Mouse (Mus musculus) central nervous system, embryonic 11.5 days (tissue): ENCODE measurements around the gene Olfr1418. TPM values are rescaled to one million over a fixed set of nuclear protein-coding genes. Genes with fewer than 3 reads are reported as not detected.

ENCODE experiments used
- polyA plus RNA-seq: library from polyadenylated mRNA; depleted of rRNA; stranded (reverse); fragments of >200 nt; gene quantifications from 2 replicates; pipeline ENCODE4 v1.2.3, GENCODE M21; 2012; rRNA removed

Gene Olfr1418
- polyA plus RNA-seq = not detected in 2 replicates

GRCm38 (mm10) chr19:11860966-11861365 lies at the start of gene Olfr1418:
TSS of gene Olfr1418 (minus strand) at chr19:11861066.

DNA sequence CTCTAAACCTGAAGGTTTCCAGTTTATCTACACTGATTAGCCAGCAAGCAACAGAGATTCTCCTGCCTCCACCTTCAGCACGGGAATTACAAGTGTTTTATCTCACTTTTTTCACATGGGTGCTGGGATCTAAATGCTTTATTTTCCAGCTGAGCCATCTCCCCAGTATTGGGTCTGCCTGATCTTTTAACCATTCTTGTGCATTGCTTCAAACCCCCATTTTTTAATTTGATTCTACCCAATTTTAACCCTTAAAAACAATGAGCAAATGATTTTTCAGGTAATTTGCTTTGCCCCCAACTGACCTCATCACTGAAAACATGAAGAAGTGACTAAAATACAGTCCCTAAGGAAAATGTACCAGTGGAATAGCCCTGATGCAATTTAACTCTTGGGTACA lies 25.4 kb upstream of the Olfr1418 start, which contains the start of gene Olfr1420:
Olfr1420 (plus strand) TSS at position 301 of the 400 bp plus-strand sequence.

DNA sequence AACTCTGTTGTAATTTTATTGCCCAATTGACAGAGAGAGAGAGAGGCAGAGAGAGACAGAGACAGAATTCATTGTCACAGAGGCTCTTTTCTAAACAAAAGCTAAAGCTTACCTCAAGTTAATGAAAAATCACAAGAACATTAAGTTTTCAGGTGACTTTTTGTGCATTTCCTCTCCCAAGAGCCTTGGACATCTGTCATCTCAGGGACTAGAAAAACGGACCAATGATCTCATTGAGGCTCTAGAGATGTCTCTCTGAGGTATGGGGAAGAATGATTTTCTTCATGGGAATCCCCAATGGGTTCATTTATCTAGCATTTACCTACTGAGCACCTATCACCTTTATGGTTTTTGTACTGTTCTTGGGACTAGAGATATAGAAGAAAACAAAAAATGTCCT lies 14.1 kb upstream of the Olfr1418 start, which contains the start of gene Olfr1419:
Olfr1419 (minus strand) TSS at position 101 of the 400 bp plus-strand sequence.

GRCm38 (mm10) chr19:11839119-11839518 lies 21.7 kb downstream of the Olfr1418 start, which contains the start of gene Olfr1417:
TSS of gene Olfr1417 (minus strand) at chr19:11839219.

DNA sequence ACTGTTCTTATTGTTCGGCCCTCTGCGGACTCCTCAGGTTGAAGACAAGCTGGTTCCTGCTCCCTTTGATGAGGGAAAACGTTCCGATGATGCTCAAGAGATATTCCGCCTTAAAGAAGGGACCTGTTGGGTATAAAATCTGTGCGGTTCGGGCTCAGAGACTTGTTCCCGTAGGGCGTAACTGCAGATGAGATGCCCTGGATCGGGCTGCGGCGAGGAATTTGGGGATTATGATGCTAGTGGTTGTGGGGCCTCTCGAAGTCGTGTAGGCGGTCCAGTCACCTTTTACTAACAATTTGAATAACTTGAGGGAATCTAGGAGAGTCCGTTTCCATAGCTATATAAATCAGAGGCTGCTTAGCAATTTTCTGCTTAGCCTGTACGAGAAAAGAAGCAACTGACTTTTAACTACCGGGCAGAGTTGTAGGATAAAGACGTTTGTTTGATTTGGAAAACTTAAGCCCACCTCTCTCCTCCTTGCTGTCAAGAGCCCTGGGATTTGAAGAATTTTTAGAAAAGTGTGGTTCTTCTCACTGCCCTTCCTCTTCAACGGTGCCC lies 41.6 kb downstream of the Olfr1418 start, which contains the start of gene Stx3:
Stx3 (minus strand) TSS at position 261 of the 558 bp plus-strand sequence.

Other genes with a start within 250 kb of the Olfr1418 start
- gene Ms4a2, start 237.3 kb downstream of the Olfr1418 start, polyA plus RNA-seq = 0.19 TPM in 1 of 2 replicates, not detected in the other
- 0.25 and 0.50 TPM in 2 replicates for gene Ms4a3, start 220.2 kb downstream of the Olfr1418 start, polyA plus RNA-seq
- not detected in 2 replicates for gene Oosp2, start 200.5 kb downstream of the Olfr1418 start, polyA plus RNA-seq
- not detected in 2 replicates for gene Oosp1, start 169.9 kb downstream of the Olfr1418 start, polyA plus RNA-seq
- not detected in 2 replicates for gene Oosp3, start 164.0 kb downstream of the Olfr1418 start, polyA plus RNA-seq
- gene Gif, start 113.5 kb downstream of the Olfr1418 start, polyA plus RNA-seq = not detected in 2 replicates
- gene Mrpl16, start 90.7 kb downstream of the Olfr1418 start, polyA plus RNA-seq = 36.8 and 39.9 TPM in 2 replicates
- 11.3 and 13.5 TPM in 2 replicates for gene Stx3, start 41.7 kb downstream of the Olfr1418 start, polyA plus RNA-seq
- gene Olfr1417, start 21.8 kb downstream of the Olfr1418 start, polyA plus RNA-seq = not detected in 2 replicates
- gene Olfr1419, start 14.0 kb upstream of the Olfr1418 start, polyA plus RNA-seq = not detected in 2 replicates
- not detected in 2 replicates for gene Olfr1420, start 25.5 kb upstream of the Olfr1418 start, polyA plus RNA-seq
- gene Patl1, start 51.3 kb upstream of the Olfr1418 start, polyA plus RNA-seq = 27.2 and 36.1 TPM in 2 replicates
- 32.7 and 32.9 TPM in 2 replicates for gene Osbp, start 104.9 kb upstream of the Olfr1418 start, polyA plus RNA-seq
- gene Olfr1423, start 180.3 kb upstream of the Olfr1418 start, polyA plus RNA-seq = 0.01 TPM in 1 of 2 replicates, not detected in the other
- not detected in 2 replicates for gene Olfr1424, start 201.6 kb upstream of the Olfr1418 start, polyA plus RNA-seq
- gene Olfr1425, start 216.7 kb upstream of the Olfr1418 start, polyA plus RNA-seq = not detected in 2 replicates
- not detected in 2 replicates for gene Olfr1426, start 230.9 kb upstream of the Olfr1418 start, polyA plus RNA-seq
- not detected in 2 replicates for gene Olfr1427, start 242.3 kb upstream of the Olfr1418 start, polyA plus RNA-seq